In the genomic region with DNA sequence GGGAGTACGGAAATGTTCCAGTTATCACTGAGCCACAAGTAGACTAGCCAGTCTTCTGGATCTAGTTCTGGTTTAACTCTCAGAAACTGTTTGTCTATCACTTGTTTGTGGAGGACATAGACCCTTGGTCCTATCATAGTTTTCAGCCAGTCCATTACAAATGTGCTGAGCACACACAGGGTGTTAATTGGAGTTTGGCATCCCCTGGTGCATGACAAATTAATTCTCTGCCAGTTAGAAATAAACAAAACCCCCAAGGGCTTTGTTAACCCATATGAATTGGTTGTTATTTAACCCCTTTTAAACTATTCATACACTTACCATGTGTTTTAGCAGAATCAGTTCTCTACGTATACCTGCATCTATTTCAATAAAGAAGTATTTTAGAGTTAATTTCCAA, we compare ENCODE assay signal across 23 mouse cellular contexts.
A peak's percentile ranks its signal among the peaks of the same experiment; 100 is the strongest.
DNase-seq lines count a peak whose midpoint lies in the region; ATAC-seq lines count a peak whose summit lies in the region.
"Had no signal": no experiment of that assay in that cellular context is flagged by ENCODE, and none has a peak within 500 bp of the region (broad histone marks: within the 10 kb centered on the region; RNA-seq: fewer than 3 reads in every experiment).

No protein-coding gene starts in this region.

- H3K27me3 ChIP-seq in hindbrain, embryonic 12.5 days, result no peaks in the 10 kb centered on the region
- no peaks in the 10 kb centered on the region for H3K27me3 ChIP-seq in hindbrain, embryonic 13.5 days
- H3K27me3 ChIP-seq in kidney, embryonic 16.5 days (ENCODE audit: insufficient read depth, low read length), result no peaks in the 10 kb centered on the region
- H3K27me3 ChIP-seq in neural tube, embryonic 13.5 days, result no peaks in the 10 kb centered on the region
- H3K27me3 ChIP-seq in forebrain, embryonic 16.5 days (replicated peaks; ENCODE audit: control insufficient read depth, insufficient read depth, low read length), result no peaks in the 10 kb centered on the region
- H3K27me3 ChIP-seq: heart, embryonic 12.5 days; limb, embryonic 12.5 days; liver, embryonic 15.5 days; stomach, embryonic 15.5 days had no signal

- WGBS in hindbrain, embryonic 12.5 days, result 59% methylated on average over 2 of the region's 2 CpGs
- WGBS in hindbrain, embryonic 13.5 days, result 51% methylated on average over 2 of the region's 2 CpGs
- 78% methylated on average over 2 of the region's 2 CpGs for WGBS in kidney, embryonic 16.5 days
- WGBS in neural tube, embryonic 13.5 days, result 53% methylated on average over 2 of the region's 2 CpGs
- WGBS in forebrain, embryonic 16.5 days, result 35% methylated on average over 2 of the region's 2 CpGs

- peak; percentile 1 to 2 for DNase-seq in kidney, adult 8-10 months
- no peak for DNase-seq in neural tube, embryonic 10.5 days (ENCODE audit: extremely low spot score, low spot score)
- DNase-seq in T-cell, adult 2 months (ENCODE audit: low spot score), result no peak
- DNase-seq: adrenal gland, postnatal 25 days; cerebellum, adult 18-20 months; heart, adult 2 months; heart, postnatal 4 days; lung, embryonic 14.5 days; lung, postnatal 14 days; right cerebral cortex, postnatal 25 days had no signal

- H3K9me3 ChIP-seq in hindbrain, embryonic 12.5 days (replicated peaks), result no peaks in the 10 kb centered on the region
- H3K9me3 ChIP-seq in hindbrain, embryonic 13.5 days, result no peaks in the 10 kb centered on the region
- no peaks in the 10 kb centered on the region for H3K9me3 ChIP-seq in kidney, embryonic 16.5 days (ENCODE audit: low read length)
- H3K9me3 ChIP-seq in neural tube, embryonic 13.5 days, result no peaks in the 10 kb centered on the region
- no peaks in the 10 kb centered on the region for H3K9me3 ChIP-seq in forebrain, embryonic 16.5 days (ENCODE audit: control insufficient read depth, low read length)
- H3K9me3 ChIP-seq: heart, embryonic 12.5 days; limb, embryonic 12.5 days; liver, embryonic 15.5 days; stomach, embryonic 15.5 days had no signal

- no peaks in the 10 kb centered on the region for H3K36me3 ChIP-seq in hindbrain, embryonic 12.5 days
- no peaks in the 10 kb centered on the region for H3K36me3 ChIP-seq in hindbrain, embryonic 13.5 days
- H3K36me3 ChIP-seq in kidney, embryonic 16.5 days (ENCODE audit: insufficient read depth, low read length), result no peaks in the 10 kb centered on the region
- no peaks in the 10 kb centered on the region for H3K36me3 ChIP-seq in neural tube, embryonic 13.5 days
- H3K36me3 ChIP-seq in forebrain, embryonic 16.5 days (ENCODE audit: control insufficient read depth, insufficient read depth), result no peaks in the 10 kb centered on the region
- H3K36me3 ChIP-seq: heart, embryonic 12.5 days; limb, embryonic 12.5 days; liver, embryonic 15.5 days; stomach, embryonic 15.5 days had no signal

- H3K27ac ChIP-seq in hindbrain, embryonic 12.5 days, result no peak overlapping the region
- H3K27ac ChIP-seq in hindbrain, embryonic 13.5 days, result no peak overlapping the region
- no peak overlapping the region for H3K27ac ChIP-seq in kidney, embryonic 16.5 days (ENCODE audit: low read length)
- no peak overlapping the region for H3K27ac ChIP-seq in neural tube, embryonic 13.5 days (replicated peaks)
- H3K27ac ChIP-seq in forebrain, embryonic 16.5 days (ENCODE audit: low read length), result no peak overlapping the region
- H3K27ac ChIP-seq: heart, adult 2 months; layer of hippocampus, adult 2 months; left cerebral cortex, adult 2 months; limb, embryonic 12.5 days; liver, embryonic 15.5 days; stomach, embryonic 15.5 days had no signal

- H3K4me2 ChIP-seq in hindbrain, embryonic 12.5 days (replicated peaks), result no peak overlapping the region
- H3K4me2 ChIP-seq in hindbrain, embryonic 13.5 days, result no peak overlapping the region
- H3K4me2 ChIP-seq in kidney, embryonic 16.5 days (replicated peaks; ENCODE audit: low read depth, low read length), result no peak overlapping the region
- H3K4me2 ChIP-seq in neural tube, embryonic 13.5 days, result no peak overlapping the region
- no peak overlapping the region for H3K4me2 ChIP-seq in forebrain, embryonic 16.5 days (ENCODE audit: low read length)
- H3K4me2 ChIP-seq: heart, embryonic 12.5 days; limb, embryonic 12.5 days; liver, embryonic 15.5 days; lung, embryonic 14.5 days; stomach, embryonic 15.5 days had no signal

- no peak overlapping the region for H3K9ac ChIP-seq in hindbrain, embryonic 12.5 days
- H3K9ac ChIP-seq in hindbrain, embryonic 13.5 days, result no peak overlapping the region
- no peak overlapping the region for H3K9ac ChIP-seq in kidney, embryonic 16.5 days (replicated peaks; ENCODE audit: low read length)
- H3K9ac ChIP-seq in neural tube, embryonic 13.5 days, result no peak overlapping the region
- no peak overlapping the region for H3K9ac ChIP-seq in forebrain, embryonic 16.5 days (replicated peaks; ENCODE audit: low read depth, low read length)
- H3K9ac ChIP-seq: heart, embryonic 12.5 days; limb, embryonic 12.5 days; liver, embryonic 15.5 days; lung, embryonic 14.5 days; stomach, embryonic 15.5 days had no signal

- H3K4me3 ChIP-seq in hindbrain, embryonic 12.5 days, result no peak overlapping the region
- no peak overlapping the region for H3K4me3 ChIP-seq in hindbrain, embryonic 13.5 days
- H3K4me3 ChIP-seq in kidney, embryonic 16.5 days (ENCODE audit: low read length), result no peak overlapping the region
- no peak overlapping the region for H3K4me3 ChIP-seq in neural tube, embryonic 13.5 days
- H3K4me3 ChIP-seq in forebrain, embryonic 16.5 days (replicated peaks; ENCODE audit: low read length), result no peak overlapping the region
- H3K4me3 ChIP-seq: heart, adult 2 months; heart, embryonic 12.5 days; layer of hippocampus, adult 2 months; left cerebral cortex, adult 2 months; limb, embryonic 12.5 days; liver, embryonic 15.5 days; stomach, embryonic 15.5 days had no signal

- H3K4me1 ChIP-seq in hindbrain, embryonic 12.5 days, result no peaks in the 10 kb centered on the region
- H3K4me1 ChIP-seq in hindbrain, embryonic 13.5 days (replicated peaks), result no peaks in the 10 kb centered on the region
- H3K4me1 ChIP-seq in kidney, embryonic 16.5 days (ENCODE audit: insufficient read depth, low read length), result no peaks in the 10 kb centered on the region
- no peaks in the 10 kb centered on the region for H3K4me1 ChIP-seq in neural tube, embryonic 13.5 days (replicated peaks)
- no peaks in the 10 kb centered on the region for H3K4me1 ChIP-seq in forebrain, embryonic 16.5 days (replicated peaks; ENCODE audit: control insufficient read depth, insufficient read depth, low read length)
- H3K4me1 ChIP-seq: heart, embryonic 12.5 days; limb, embryonic 12.5 days; liver, embryonic 15.5 days; stomach, embryonic 15.5 days had no signal

- peak; percentile 43; the same call in 1 of the 2 replicates for ATAC-seq in hindbrain, embryonic 12.5 days (ENCODE audit: low FRiP score)
- no peak for ATAC-seq in hindbrain, embryonic 13.5 days (ENCODE audit: low FRiP score)
- ATAC-seq in kidney, embryonic 16.5 days (ENCODE audit: low FRiP score, low TSS enrichment), result no peak
- ATAC-seq in neural tube, embryonic 13.5 days (ENCODE audit: low read depth), result peak; percentile 36; the same call in 1 of the 2 replicates
- ATAC-seq in forebrain, embryonic 16.5 days, result peak; percentile 72
- ATAC-seq: CD4-positive, CD25-positive, alpha-beta regulatory T cell, adult 4 months; intestine, postnatal 0 days had no signal

Comparison
In these comparisons a context has a peak if more than half of its experiments do, and no peak if none do; other contexts are left out.
1. ATAC-seq: peak in hindbrain, embryonic 12.5 days (single experiment), neural tube, embryonic 13.5 days (single experiment) and forebrain, embryonic 16.5 days (single experiment); none in hindbrain, embryonic 13.5 days (single experiment) and kidney, embryonic 16.5 days (single experiment).
2. DNase-seq: peak in kidney, adult 8-10 months (2 of 2); none in neural tube, embryonic 10.5 days (single experiment) and T-cell, adult 2 months (single experiment).